Mouse (Mus musculus) liver, adult (tissue): ENCODE measurements around the gene Lsg1.

Source experiments
- GATA4 ChIP-seq: IDR thresholded peaks from 2 replicates; pipeline ENCODE4 v1.6.1; 2014; ENCODE audit warnings: mild to moderate bottlenecking, low read length; ENCODE audit not compliant: insufficient replicate concordance

Gene Lsg1

GRCm38 (mm10) chr16:30604061-30604806 lies 16.8 kb upstream of the Lsg1 start:
- TF ChIP-seq GATA4: no peak

- no peak for TF ChIP-seq GATA4
Observed at GRCm38 (mm10) chr16:30603531-30603842, 16.1 kb upstream of the Lsg1 start.

- no peak for TF ChIP-seq GATA4
Observed at GRCm38 (mm10) chr16:30602684-30603530, 15.5 kb upstream of the Lsg1 start.

GRCm38 (mm10) chr16:30601946-30602345 lies 14.6 kb upstream of the Lsg1 start:
- no peak for TF ChIP-seq GATA4

GRCm38 (mm10) chr16:30601046-30601832 lies 13.8 kb upstream of the Lsg1 start:
- no peak; the same call in 1 of the 2 replicates for TF ChIP-seq GATA4

GRCm38 (mm10) chr16:30600431-30601045 lies 13.1 kb upstream of the Lsg1 start:
- TF ChIP-seq GATA4: no peak

GRCm38 (mm10) chr16:30599491-30600268 lies 12.3 kb upstream of the Lsg1 start, which contains the start of gene Fam43a:
TSS of gene Fam43a (plus strand) at chr16:30599723.
- peak; percentile 53; the same call in 1 of the 2 replicates for TF ChIP-seq GATA4

GRCm38 (mm10) chr16:30596959-30597681 lies 9.7 kb upstream of the Lsg1 start:
- TF ChIP-seq GATA4: no peak

- TF ChIP-seq GATA4: no peak
Observed at GRCm38 (mm10) chr16:30595835-30596557, 8.6 kb upstream of the Lsg1 start.

GRCm38 (mm10) chr16:30595356-30595755 lies 8.0 kb upstream of the Lsg1 start:
- TF ChIP-seq GATA4: no peak

GRCm38 (mm10) chr16:30591990-30592389 lies 4.6 kb upstream of the Lsg1 start:
- no peak for TF ChIP-seq GATA4

GRCm38 (mm10) chr16:30590264-30591209 lies 3.1 kb upstream of the Lsg1 start:
- TF ChIP-seq GATA4: no peak
